In genomic region chr2:80618991-80619390, GRCm38 (mm10) we compare ENCODE assay signal across 22 mouse cellular contexts. TPM values are rescaled to one million over a fixed set of nuclear protein-coding genes. Genes with fewer than 3 reads are reported as not detected.
DNase-seq lines count a peak whose midpoint lies in the region; ATAC-seq lines count a peak whose summit lies in the region.
"Had no signal": no experiment of that assay in that cellular context is flagged by ENCODE, and none has a peak within 500 bp of the region (broad histone marks: within the 10 kb centered on the region; RNA-seq: fewer than 3 reads in every experiment).

No protein-coding gene starts in this region.

- no peak for ATAC-seq in megakaryocyte, adult 5-6 weeks (ENCODE audit: poor library complexity, severe bottlenecking)
- ATAC-seq: forebrain, embryonic 14.5 days; forebrain, embryonic 16.5 days had no signal

- peak overlapping the region; percentile 33 for H3K4me3 ChIP-seq in megakaryocyte, embryonic 14.5 days (replicated peaks)
- H3K4me3 ChIP-seq: embryonic facial prominence, embryonic 13.5 days; embryonic facial prominence, embryonic 15.5 days; erythroblast, embryonic 14.5 days; forebrain, embryonic 10.5 days; forebrain, embryonic 12.5 days had no signal

- no peaks in the 10 kb centered on the region for H3K9me3 ChIP-seq in megakaryocyte, embryonic 14.5 days
- H3K9me3 ChIP-seq: embryonic facial prominence, embryonic 13.5 days; embryonic facial prominence, embryonic 15.5 days; forebrain, embryonic 10.5 days; forebrain, embryonic 12.5 days had no signal

- peaks cover 45% of the 10 kb centered on the region for H3K4me1 ChIP-seq in megakaryocyte, embryonic 14.5 days

- DNase-seq in adrenal gland, adult 8-10 months, result peak; percentile 38
- no peak for DNase-seq in adrenal gland, adult 18-20 months (ENCODE audit: low spot score in 2 of 2)
- DNase-seq in heart, adult 11 months, result peak; percentile 76
- DNase-seq in heart, adult 18-20 months, result no peak
- peak; percentile 9 to 22 for DNase-seq in adrenal gland, postnatal 36 days
- no peak for DNase-seq in thymus, adult 18-20 months
- DNase-seq: cerebellum, adult 11 months; cerebellum, adult 18-20 months; cerebellum, adult 8-10 months; cerebellum, adult 9-11 months; cerebellum, postnatal 14 days; cerebellum, postnatal 36 days; embryo, embryonic 11 days had no signal

- H3K27me3 ChIP-seq in megakaryocyte, embryonic 14.5 days (replicated peaks), result no peaks in the 10 kb centered on the region
- H3K27me3 ChIP-seq: embryonic facial prominence, embryonic 13.5 days; embryonic facial prominence, embryonic 15.5 days; forebrain, embryonic 12.5 days had no signal

- H3K36me3 ChIP-seq in megakaryocyte, embryonic 14.5 days (replicated peaks; ENCODE audit: low read length), result peaks cover 36% of the 10 kb centered on the region
- H3K36me3 ChIP-seq: forebrain, embryonic 10.5 days had no signal

RNA-seq across cellular contexts. Expression of gene Nup35, which starts 2.0 kb away (rescaled TPM):
- 10 to 100 TPM; 18.8 to 32.7 (median 22.7) TPM for total RNA-seq in adrenal gland, adult 8-10 months (2022)
- total RNA-seq in adrenal gland, adult 18-20 months (2021), result 10 to 100 TPM; 16.5 to 27.4 TPM
- 1 to 10 TPM; 7.1 to 8.3 TPM for total RNA-seq in heart, adult 18-20 months (2021)
- polyA plus RNA-seq in megakaryocyte, embryonic 14.5 days (2012; ENCODE audit: insufficient read depth, low replicate concordance), result 1.1 TPM in 1 of 2 replicates, not detected in the other
- total RNA-seq in megakaryocyte, adult 5-6 weeks (2015), result 22.4 and 32.9 TPM in 2 replicates
- total RNA-seq in megakaryocyte, adult 5-6 weeks (2017), result 23.7 and 31.8 TPM in 2 replicates
- 10 to 100 TPM; 24.3 to 27.1 TPM for total RNA-seq in adrenal gland, postnatal 36 days (2021)

RNA-seq across cellular contexts. Expression of gene Dusp19, which starts 2.1 kb away (rescaled TPM):
- 10 to 100 TPM; 15.0 to 22.2 (median 16.1) TPM for total RNA-seq in adrenal gland, adult 8-10 months (2022)
- 10 to 100 TPM; 10.9 to 20.3 TPM for total RNA-seq in adrenal gland, adult 18-20 months (2021)
- total RNA-seq in heart, adult 18-20 months (2021), result 10 to 100 TPM in 1 of 2 experiments, 1 to 10 TPM in 1; 9.8 to 10.0 TPM
- polyA plus RNA-seq in megakaryocyte, embryonic 14.5 days (2012; ENCODE audit: insufficient read depth, low replicate concordance), result 0.09 TPM in 1 of 2 replicates, not detected in the other
- total RNA-seq in megakaryocyte, adult 5-6 weeks (2015), result 4.6 and 4.7 TPM in 2 replicates
- total RNA-seq in megakaryocyte, adult 5-6 weeks (2017), result 1.8 and 3.1 TPM in 2 replicates
- total RNA-seq in adrenal gland, postnatal 36 days (2021), result 10 to 100 TPM; 13.3 to 19.8 TPM
- polyA plus RNA-seq: erythroblast, embryonic 14.5 days had no signal

RNA-seq across cellular contexts. Expression of gene Nckap1, which starts 37.8 kb away (rescaled TPM):
- total RNA-seq in adrenal gland, adult 8-10 months (2022), result 100 to 1,000 TPM; 140 to 206 (median 162) TPM
- 100 to 1,000 TPM; 116 to 178 TPM for total RNA-seq in adrenal gland, adult 18-20 months (2021)
- 10 to 100 TPM; 61.1 to 61.4 TPM for total RNA-seq in heart, adult 18-20 months (2021)
- polyA plus RNA-seq in megakaryocyte, embryonic 14.5 days (2012; ENCODE audit: insufficient read depth, low replicate concordance), result 2.6 and 5.0 TPM in 2 replicates
- 0.40 and 0.73 TPM in 2 replicates for total RNA-seq in megakaryocyte, adult 5-6 weeks (2015)
- 0.81 TPM in 2 replicates for total RNA-seq in megakaryocyte, adult 5-6 weeks (2017)
- total RNA-seq in adrenal gland, postnatal 36 days (2021), result 100 to 1,000 TPM; 144 to 180 TPM

Comparison
In these comparisons a context has a peak if more than half of its experiments do, and no peak if none do; other contexts are left out.
1. DNase-seq: peak in adrenal gland, adult 8-10 months (single experiment), heart, adult 11 months (single experiment) and adrenal gland, postnatal 36 days (2 of 2); none in adrenal gland, adult 18-20 months (0 of 2), heart, adult 18-20 months (0 of 2) and thymus, adult 18-20 months (0 of 2).
2. RNA of gene Nckap1, which starts 37.8 kb away (total RNA-seq): 144 to 180 TPM in adrenal gland, postnatal 36 days, 116 to 178 TPM in adrenal gland, adult 18-20 months, 140 to 206 TPM in adrenal gland, adult 8-10 months and 61.1 to 61.4 TPM in heart, adult 18-20 months; 0.40 to 0.81 TPM in megakaryocyte, adult 5-6 weeks; every median in the first group is over 10 times any median in the second.